Mouse (Mus musculus) gastrocnemius, postnatal 36 days (tissue): Measurements from ENCODE around the gene Olfr218. TPM values are rescaled to one million over a fixed set of nuclear protein-coding genes. Genes with fewer than 3 reads are reported as not detected.
"Not testable (repeated sequence)": the region's sequence is repeated elsewhere in the genome, so short reads cannot be mapped to it uniquely, and the experiment has no call there.

Experiments used
- DNase-seq, 2 experiments: peaks; one replicate each; pipeline ENCODE4 v3.0.0; 2022
- intact Hi-C: fragments of 180-260 bp; cut with DNase I; formaldehyde crosslinking; loops from one replicate; pipeline ENCODE4 v1.15.1; 2025
- long read RNA-seq, 2 experiments: library from polyadenylated mRNA; stranded (forward); transcript quantifications; one replicate each; pipeline ENCODE4 v2.0.0; 2021
- total RNA-seq, 2 experiments: library from RNA; stranded (reverse); gene quantifications; 2 replicates each; pipeline ENCODE4 v1.2.3; 2021

Gene Olfr218
- not detected for total RNA-seq
- long read RNA-seq, experiment 1, result 0 reads
- long read RNA-seq, experiment 2, result 0 reads

- intact Hi-C loops, result no loop called here
- no peak for DNase-seq
Observed at GRCm38 (mm10) chr1:173197508-173197907, at the start of gene Olfr218. Olfr218 (plus strand) TSS chr1:173197808.

DNA sequence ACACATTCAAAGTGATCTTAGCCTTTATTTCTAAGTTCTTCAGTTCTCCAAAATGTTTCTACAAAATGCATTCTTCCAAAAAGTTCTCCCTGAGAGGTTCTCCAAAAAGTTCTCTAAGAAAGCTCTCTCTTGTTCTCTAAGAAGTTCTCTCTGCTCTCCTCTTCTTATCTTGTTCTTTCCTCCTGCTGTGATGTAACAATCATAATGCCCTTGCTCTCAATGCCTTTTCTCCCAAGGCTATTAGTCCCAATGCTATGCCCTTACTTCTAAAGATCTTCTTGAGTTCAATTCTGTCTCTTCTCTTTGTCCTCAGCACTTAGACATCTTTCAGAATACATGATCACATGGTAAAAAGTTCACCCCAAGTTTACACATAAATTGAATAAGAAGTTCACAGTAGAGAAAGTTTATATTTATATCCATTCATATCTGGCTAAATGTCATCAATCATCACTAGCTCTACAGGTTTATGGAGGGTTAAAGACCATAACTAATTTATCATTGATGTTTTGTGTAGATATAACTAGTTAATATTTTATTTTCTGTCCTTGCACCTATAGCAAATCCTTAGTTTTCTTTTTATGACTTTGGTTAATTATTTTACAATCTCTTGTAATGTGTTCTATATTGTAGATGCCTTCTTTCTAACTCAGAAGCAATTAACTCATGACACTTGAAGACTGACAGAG is 23.3 kb upstream of the Olfr218 start:
- intact Hi-C loops, result no loop called here
- no peak for DNase-seq

GRCm38 (mm10) chr1:173190540-173190939 is 7.1 kb upstream of the Olfr218 start, which contains the start of gene Olfr1406:
Olfr1406 (minus strand) TSS chr1:173190640.
- intact Hi-C loops, result no loop called here
- DNase-seq, result no peak

DNA sequence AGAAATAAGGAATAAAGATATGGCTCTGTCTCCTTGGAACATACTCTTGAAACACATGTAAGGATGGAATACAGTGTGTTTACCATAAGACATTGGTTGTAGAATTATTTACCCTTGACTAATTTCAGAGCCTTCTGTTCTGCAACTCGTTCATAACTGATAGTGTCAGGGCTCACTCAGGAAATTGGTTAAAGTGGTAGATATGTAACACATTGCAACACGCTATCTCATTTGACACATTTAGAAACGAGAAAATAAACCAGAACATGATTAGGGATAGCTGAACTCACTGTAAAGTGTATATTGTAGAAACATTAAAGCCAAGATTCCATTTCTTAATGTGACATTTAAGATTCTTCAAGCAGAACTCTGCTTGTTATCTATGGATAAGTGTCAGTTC is 5.5 kb upstream of the Olfr218 start:
- DNase-seq, result no peak
- intact Hi-C loops, result no loop called here

- intact Hi-C loops, result no loop called here
- no peak for DNase-seq
Observed at GRCm38 (mm10) chr1:173196359-173196758, 1.2 kb upstream of the Olfr218 start.

DNA sequence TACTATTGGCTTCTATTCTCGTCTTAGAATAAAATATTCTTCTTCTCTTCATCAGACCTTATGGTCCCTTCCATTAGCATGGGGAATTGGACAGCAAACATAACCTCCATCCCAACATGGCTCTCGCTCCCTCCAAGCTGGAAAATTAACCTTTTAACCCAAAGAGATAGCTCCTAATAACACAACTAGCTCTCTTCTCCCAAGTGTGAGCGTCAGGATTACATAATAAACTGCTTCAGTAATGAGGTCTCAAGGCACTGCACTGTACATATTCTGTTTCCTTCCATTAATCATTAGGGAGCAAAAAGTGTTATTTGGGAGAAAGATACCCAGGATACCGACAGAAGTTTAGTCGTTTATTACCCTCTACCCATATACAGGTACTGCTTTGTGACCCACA is 14.5 kb downstream of the Olfr218 start, which contains the start of gene Olfr1404:
Olfr1404 (plus strand) TSS at position 301 of the 400 bp plus-strand sequence.
- intact Hi-C loops, result no loop called here
- DNase-seq, result no peak

GRCm38 (mm10) chr1:173216481-173216880 is 18.9 kb downstream of the Olfr218 start:
- no peak for DNase-seq
- intact Hi-C loops, result no loop called here

- no peak for DNase-seq
- intact Hi-C loops, result no loop called here
Observed at GRCm38 (mm10) chr1:173227081-173227480, 29.5 kb downstream of the Olfr218 start, which contains the start of gene Fcer1a. Fcer1a (minus strand) TSS chr1:173227214.

DNA sequence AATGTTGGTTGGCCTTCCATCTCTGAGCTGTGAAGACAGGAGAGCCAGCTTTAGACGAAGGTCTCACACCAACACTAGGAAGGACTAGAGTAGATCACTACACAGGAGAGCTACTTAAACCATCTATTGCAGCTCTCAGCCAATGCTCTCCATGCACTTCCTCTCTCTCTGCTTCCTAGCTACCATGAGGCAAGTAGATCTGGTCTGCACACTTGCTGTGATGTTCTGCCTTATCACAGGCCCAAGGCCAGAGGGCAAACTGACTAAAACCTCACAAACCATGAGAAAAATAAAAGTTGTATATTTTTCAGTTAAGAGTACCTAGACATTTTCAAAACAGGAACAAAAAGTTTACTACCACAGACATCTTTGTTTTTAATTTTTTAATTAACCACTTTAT is 39.4 kb downstream of the Olfr218 start:
- intact Hi-C loops, DNase-seq: not testable (repeated sequence)

DNA sequence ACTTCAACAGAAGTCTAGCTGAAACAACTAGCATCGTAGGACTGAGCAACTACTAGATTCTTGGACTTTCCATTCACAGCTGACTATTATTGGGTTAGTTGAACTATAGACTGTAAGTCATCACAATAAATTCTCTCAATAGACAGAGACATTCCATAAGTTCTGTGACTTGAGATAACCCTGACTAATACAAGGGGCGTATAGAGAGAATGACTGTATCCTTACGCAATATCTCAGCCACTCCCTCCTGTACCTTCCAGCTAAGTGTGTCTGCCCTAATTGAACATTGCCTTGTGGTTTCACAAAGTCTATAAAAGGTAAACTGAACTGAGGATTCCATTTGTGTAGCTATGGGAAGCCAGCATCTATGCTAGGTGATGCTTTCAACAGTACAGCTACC is 52.3 kb downstream of the Olfr218 start:
- intact Hi-C loops, result no loop called here

More for the DNA sequence above, 52.3 kb downstream of the Olfr218 start:
- DNase-seq, result no peak

Other genes starting within 250 kb of the Olfr218 start
- not detected for gene Olfr16, start 247.4 kb upstream of the Olfr218 start, total RNA-seq
- not detected for gene Olfr1408, start 60.4 kb upstream of the Olfr218 start, total RNA-seq
- gene Olfr1406, start 7.2 kb upstream of the Olfr218 start, total RNA-seq, result not detected
- not detected for gene Olfr1404, start 14.6 kb downstream of the Olfr218 start, total RNA-seq
- under 1 TPM in 1 of 2 experiments, not detected in 1; 0.43 TPM for gene Fcer1a, start 29.4 kb downstream of the Olfr218 start, total RNA-seq
- not detected for gene Olfr418, start 68.2 kb downstream of the Olfr218 start, total RNA-seq
- gene Mptx2, start 80.0 kb downstream of the Olfr218 start, total RNA-seq, result not detected
- 1 to 10 TPM; 2.2 to 2.9 TPM for gene Ackr1, start 135.9 kb downstream of the Olfr218 start, total RNA-seq
- gene Aim2, start 153.1 kb downstream of the Olfr218 start, total RNA-seq, result under 1 TPM in 1 of 2 experiments, not detected in 1; 0.47 TPM
- gene Cadm3, start 169.9 kb downstream of the Olfr218 start, total RNA-seq, result 1 to 10 TPM; 8.7 to 8.9 TPM